Mouse (Mus musculus) midbrain, embryonic 13.5 days (tissue): Measurements from ENCODE around the gene Paqr3. TPM values are rescaled to one million over a fixed set of nuclear protein-coding genes. Genes with fewer than 3 reads are reported as not detected.

Experiments
- ATAC-seq: fragments of 200-750 bp; cut with Nextera tagmentation; 2 replicates; pipeline ENCODE4 v1.8.0; 2017; ENCODE audit warnings: mild to moderate bottlenecking, moderate TSS enrichment, moderate library complexity
- H3K27ac ChIP-seq: fragments of 300-500 bp; sonication (generic); 2 replicates; pipeline ENCODE4 v1.5.1; 2015; ENCODE audit warnings: inconsistent platforms, mild to moderate bottlenecking, moderate library complexity
- H3K27me3 ChIP-seq: fragments of 300-500 bp; sonication (generic); 2 replicates; pipeline ENCODE4 v1.6.1; 2015; ENCODE audit warnings: mild to moderate bottlenecking, inconsistent platforms
- H3K36me3 ChIP-seq: fragments of 300-500 bp; sonication (generic); 2 replicates; pipeline ENCODE4 v1.6.1; 2015; ENCODE audit warnings: mild to moderate bottlenecking, inconsistent platforms
- H3K4me1 ChIP-seq: fragments of 300-500 bp; sonication (generic); replicated peaks from 2 replicates; pipeline ENCODE4 v1.6.1; 2015; ENCODE audit warnings: inconsistent platforms
- H3K4me2 ChIP-seq: fragments of 300-500 bp; sonication (generic); replicated peaks from 2 replicates; pipeline ENCODE4 v1.6.1; 2015; ENCODE audit warnings: moderate library complexity, mild to moderate bottlenecking, inconsistent platforms
- H3K4me3 ChIP-seq: fragments of 300-500 bp; sonication (generic); replicated peaks from 2 replicates; pipeline ENCODE4 v1.5.1; 2015; ENCODE audit warnings: mild to moderate bottlenecking, inconsistent platforms
- H3K9ac ChIP-seq: fragments of 300-500 bp; sonication (generic); replicated peaks from 2 replicates; pipeline ENCODE4 v1.6.1; 2015; ENCODE audit warnings: mild to moderate bottlenecking, inconsistent platforms
- H3K9me3 ChIP-seq: fragments of 300-500 bp; sonication (generic); 2 replicates; pipeline ENCODE4 v1.6.1; 2016; ENCODE audit warnings: mild to moderate bottlenecking, inconsistent platforms
- WGBS: fragments of 180-500 bp; shearing (Covaris S2); methylation state at CpG from one replicate; pipeline ENCODE4 v1.1.7; 2015; 5-methylcytosine and 5-hydroxymethylcytosine counted together
- polyA plus RNA-seq: library from polyadenylated mRNA; unstranded; fragments of >200 nt; fragmentation: Nextera tagmentation; extraction: Ambion mirVana; gene quantifications from 2 replicates; pipeline ENCODE4 v1.2.1, GENCODE M21; 2015

The Paqr3 gene
- polyA plus RNA-seq, 1 experiment from 2014 or later, result 25.9 TPM

DNA sequence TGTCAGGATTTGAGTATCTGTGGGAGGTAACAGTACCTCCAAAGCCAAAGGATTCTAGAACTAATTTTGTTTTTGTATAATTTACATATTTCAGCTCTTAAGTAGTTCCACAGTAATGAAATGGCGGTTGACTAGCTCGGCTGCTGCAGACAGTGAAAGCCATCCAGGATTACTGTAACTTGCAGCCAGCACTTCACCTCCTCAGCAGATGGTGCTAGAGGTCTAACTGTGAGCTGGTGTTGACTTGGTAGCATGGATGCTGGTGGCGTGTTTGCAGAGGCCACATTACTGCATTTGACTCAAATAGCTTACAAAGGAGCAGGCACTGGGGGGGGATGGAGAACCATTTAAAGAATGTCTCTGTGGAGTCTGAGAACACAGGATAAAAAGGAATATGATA is 29.9 kb downstream of the Paqr3 start:
- Histone ChIP-seq H3K27ac (no peak overlapping the region), H3K9me3 (no peaks in the 10 kb centered on the region), H3K36me3 (peaks cover 39% of the 10 kb centered on the region), H3K4me2 (no peak overlapping the region), H3K27me3 (no peaks in the 10 kb centered on the region), H3K4me1 (no peaks in the 10 kb centered on the region), H3K4me3 (no peak overlapping the region), H3K9ac (no peak overlapping the region)
- 78% methylated on average over 3 of the region's 3 CpGs for WGBS
- ATAC-seq, result no peak; the same call in 1 of the 2 replicates

GRCm38 (mm10) chr5:97078641-97079040 is 32.8 kb downstream of the Paqr3 start:
- Histone ChIP-seq H3K9ac (no peak overlapping the region), H3K27ac (no peak overlapping the region), H3K4me1 (no peaks in the 10 kb centered on the region), H3K27me3 (no peaks in the 10 kb centered on the region), H3K4me3 (no peak overlapping the region), H3K9me3 (no peaks in the 10 kb centered on the region), H3K36me3 (peaks cover 14% of the 10 kb centered on the region), H3K4me2 (no peak overlapping the region)
- no peak for ATAC-seq
- WGBS, result 85% methylated on average over 5 of the region's 5 CpGs

DNA sequence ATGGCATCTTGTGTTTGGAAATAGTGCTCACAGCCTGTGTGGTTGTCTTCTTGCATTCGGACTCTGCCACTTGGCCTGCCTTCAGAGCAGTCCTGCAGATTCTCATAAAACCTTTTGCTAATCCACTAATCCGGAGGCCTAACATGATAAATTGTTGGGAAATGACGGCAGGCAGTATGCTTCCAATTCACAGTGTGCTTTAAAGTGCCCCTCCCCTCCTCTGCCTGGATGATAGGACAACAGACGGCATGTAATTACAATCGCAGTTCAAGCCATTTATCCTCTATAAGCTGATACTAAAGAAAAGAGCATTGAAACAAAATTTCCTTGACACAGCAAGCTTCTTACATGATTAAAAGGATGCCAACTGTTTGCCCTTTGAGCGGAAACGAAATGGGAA is 33.7 kb downstream of the Paqr3 start:
- 44% methylated on average over 7 of the region's 7 CpGs for WGBS
- H3K9ac ChIP-seq, result no peak overlapping the region
- no peak overlapping the region for H3K4me2 ChIP-seq
- H3K27ac ChIP-seq, result no peak overlapping the region
- H3K4me3 ChIP-seq, result no peak overlapping the region
- no peaks in the 10 kb centered on the region for H3K4me1 ChIP-seq
- no peaks in the 10 kb centered on the region for H3K27me3 ChIP-seq
- no peak for ATAC-seq
- H3K9me3 ChIP-seq, result no peaks in the 10 kb centered on the region
- H3K36me3 ChIP-seq, result peaks cover 5% of the 10 kb centered on the region; the same call in 1 of the 2 replicates

DNA sequence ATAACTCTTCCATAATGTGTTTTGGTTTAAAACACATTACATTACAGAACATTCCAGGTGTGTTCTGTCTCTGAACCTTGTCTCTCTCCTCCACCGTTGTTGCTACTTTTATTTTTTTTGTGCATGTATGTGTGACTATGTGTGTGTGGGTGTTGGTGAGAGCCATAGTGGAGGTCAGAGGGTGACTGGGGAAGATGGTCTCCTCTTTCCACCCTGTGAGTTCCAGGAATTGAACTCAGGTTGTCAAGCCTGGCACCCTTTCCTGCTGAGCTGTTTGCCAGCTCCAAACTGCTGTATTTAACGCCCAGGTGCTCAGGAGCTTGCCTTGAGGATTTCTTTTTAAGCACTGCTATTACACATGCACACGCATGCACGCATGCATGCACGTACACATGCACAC is 35.2 kb downstream of the Paqr3 start:
- WGBS, result 100% methylated on average over 5 of the region's 5 CpGs
- no peaks in the 10 kb centered on the region for H3K9me3 ChIP-seq
- H3K27ac ChIP-seq, result no peak overlapping the region
- H3K36me3 ChIP-seq, result no peaks in the 10 kb centered on the region
- H3K4me2 ChIP-seq, result no peak overlapping the region
- no peaks in the 10 kb centered on the region for H3K4me1 ChIP-seq
- no peak overlapping the region for H3K9ac ChIP-seq
- no peaks in the 10 kb centered on the region for H3K27me3 ChIP-seq
- ATAC-seq, result no peak
- no peak overlapping the region for H3K4me3 ChIP-seq

DNA sequence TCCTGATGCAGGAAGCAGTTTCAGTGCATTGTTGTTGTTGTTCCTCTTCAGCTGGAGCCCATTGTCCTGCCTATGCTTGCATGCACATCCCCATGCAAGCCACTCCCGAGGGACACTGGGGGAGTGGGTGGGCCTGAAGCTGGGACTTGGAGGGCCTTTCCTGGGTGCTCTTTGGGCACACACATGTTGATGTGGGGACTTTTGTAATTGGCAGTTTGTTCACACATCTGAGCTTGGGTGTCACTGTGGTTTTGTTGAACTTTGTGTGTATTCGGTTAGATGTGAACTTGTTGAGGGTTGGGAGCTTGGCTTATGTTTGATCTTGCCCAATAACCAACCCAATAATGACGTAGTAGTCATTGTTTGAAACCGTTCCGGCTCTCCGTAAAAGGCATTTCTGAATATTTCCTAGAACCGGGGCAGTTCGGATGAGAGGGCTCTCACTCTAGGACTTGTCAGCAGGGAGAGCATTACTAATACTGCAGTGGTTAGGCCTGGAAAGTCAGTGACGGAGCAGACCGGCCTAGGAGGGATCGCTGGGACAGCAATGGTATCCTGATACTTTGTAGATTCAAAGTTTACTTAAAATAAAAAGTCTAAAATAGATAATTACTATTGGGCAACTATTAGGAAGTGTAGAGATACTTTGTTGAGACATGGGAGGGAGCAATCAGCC is 35.8 kb downstream of the Paqr3 start:
- Histone ChIP-seq H3K9ac (no peak overlapping the region), H3K4me2 (no peak overlapping the region), H3K27me3 (no peaks in the 10 kb centered on the region), H3K27ac (no peak overlapping the region), H3K9me3 (no peaks in the 10 kb centered on the region), H3K4me1 (no peaks in the 10 kb centered on the region), H3K36me3 (no peaks in the 10 kb centered on the region), H3K4me3 (no peak overlapping the region)
- 90% methylated on average over 11 of the region's 11 CpGs for WGBS
- ATAC-seq, result no peak

GRCm38 (mm10) chr5:97065746-97066145 is 45.6 kb downstream of the Paqr3 start:
- no peak for ATAC-seq
- Histone ChIP-seq H3K9ac (no peak overlapping the region), H3K4me1 (no peaks in the 10 kb centered on the region), H3K27ac (no peak overlapping the region), H3K4me3 (no peak overlapping the region), H3K4me2 (no peak overlapping the region), H3K36me3 (peaks cover 36% of the 10 kb centered on the region), H3K9me3 (no peaks in the 10 kb centered on the region), H3K27me3 (no peaks in the 10 kb centered on the region)
- 92% methylated on average over 4 of the region's 4 CpGs for WGBS

DNA sequence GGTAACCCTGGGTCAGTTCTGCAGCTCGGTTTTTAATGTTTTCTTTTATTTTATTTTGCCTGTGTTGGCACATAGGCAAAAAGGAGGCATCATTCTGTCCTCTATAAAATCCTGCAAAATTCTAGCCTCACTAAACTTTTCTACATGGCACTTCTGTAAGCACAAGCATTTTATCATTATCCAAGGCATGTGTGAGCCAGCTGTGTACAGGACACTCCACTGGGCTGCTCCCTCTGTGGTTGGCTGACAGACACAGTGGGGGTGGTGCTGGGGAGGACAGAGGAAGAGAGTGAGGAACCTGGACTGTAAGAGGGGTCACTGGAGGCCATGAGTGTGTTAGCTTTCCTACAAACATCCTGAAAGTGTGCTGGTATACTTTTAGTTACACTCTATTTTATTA is 49.4 kb downstream of the Paqr3 start:
- Histone ChIP-seq H3K9ac (no peak overlapping the region), H3K27ac (no peak overlapping the region), H3K27me3 (no peaks in the 10 kb centered on the region), H3K4me1 (no peaks in the 10 kb centered on the region), H3K9me3 (no peaks in the 10 kb centered on the region), H3K4me2 (no peak overlapping the region), H3K36me3 (peaks cover 31% of the 10 kb centered on the region), H3K4me3 (no peak overlapping the region)
- no peak for ATAC-seq
- 83% methylated on average over 1 of the region's 1 CpGs for WGBS

GRCm38 (mm10) chr5:97060864-97061263 is 50.5 kb downstream of the Paqr3 start:
- Histone ChIP-seq H3K27me3 (no peaks in the 10 kb centered on the region), H3K4me1 (no peaks in the 10 kb centered on the region), H3K9ac (no peak overlapping the region), H3K36me3 (peaks cover 28% of the 10 kb centered on the region), H3K27ac (no peak overlapping the region), H3K9me3 (no peaks in the 10 kb centered on the region), H3K4me3 (no peak overlapping the region), H3K4me2 (no peak overlapping the region)
- no peak for ATAC-seq
- 58% methylated on average over 3 of the region's 3 CpGs for WGBS

- Histone ChIP-seq H3K4me3 (no peak overlapping the region), H3K9ac (no peak overlapping the region), H3K9me3 (no peaks in the 10 kb centered on the region), H3K4me1 (no peaks in the 10 kb centered on the region), H3K36me3 (peaks cover 17% of the 10 kb centered on the region), H3K4me2 (no peak overlapping the region), H3K27ac (no peak overlapping the region), H3K27me3 (no peaks in the 10 kb centered on the region)
- no peak; the same call in 1 of the 2 replicates for ATAC-seq
- 92% methylated on average over 12 of the region's 12 CpGs for WGBS
These were observed 54.5 kb downstream of the Paqr3 start for GRCm38 (mm10) chr5:97056791-97057450.

DNA sequence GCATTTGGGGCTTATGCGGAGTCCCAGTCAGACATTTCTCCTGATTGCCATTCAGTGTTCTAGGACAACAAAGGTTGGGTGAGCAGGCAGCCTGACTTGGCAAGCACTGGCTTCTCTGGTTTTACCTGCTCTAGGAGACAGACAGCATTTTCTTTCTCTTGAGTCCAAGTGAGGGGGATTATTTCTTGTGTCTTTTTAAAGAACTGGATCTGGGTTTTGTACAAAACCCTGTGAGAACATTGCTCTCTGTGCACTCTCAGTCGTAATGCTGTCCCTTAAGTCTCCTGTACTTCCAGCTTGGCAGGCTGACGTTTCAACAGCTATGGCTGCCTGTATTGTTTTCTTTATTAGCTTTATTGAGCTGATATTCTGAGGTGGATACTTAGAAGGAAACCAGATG is 55.0 kb downstream of the Paqr3 start:
- H3K4me3 ChIP-seq, result no peak overlapping the region
- 88% methylated on average over 3 of the region's 3 CpGs for WGBS
- ATAC-seq, result no peak
- H3K36me3 ChIP-seq, result peaks cover 17% of the 10 kb centered on the region
- no peak overlapping the region for H3K4me2 ChIP-seq
- no peaks in the 10 kb centered on the region for H3K27me3 ChIP-seq
- no peak overlapping the region for H3K27ac ChIP-seq
- no peak overlapping the region for H3K9ac ChIP-seq
- no peaks in the 10 kb centered on the region for H3K9me3 ChIP-seq
- no peaks in the 10 kb centered on the region for H3K4me1 ChIP-seq

- Histone ChIP-seq H3K27ac (no peak overlapping the region), H3K9me3 (no peaks in the 10 kb centered on the region), H3K4me2 (no peak overlapping the region), H3K4me3 (no peak overlapping the region), H3K4me1 (no peaks in the 10 kb centered on the region), H3K27me3 (no peaks in the 10 kb centered on the region), H3K36me3 (peaks cover 17% of the 10 kb centered on the region), H3K9ac (no peak overlapping the region)
- WGBS, result 21% methylated on average over 1 of the region's 1 CpGs
- no peak for ATAC-seq
These were observed 55.8 kb downstream of the Paqr3 start for GRCm38 (mm10) chr5:97055511-97056068.

- H3K4me2 ChIP-seq, result no peak overlapping the region
- H3K4me3 ChIP-seq, result no peak overlapping the region
- H3K9ac ChIP-seq, result no peak overlapping the region
- WGBS, result 91% methylated on average over 10 of the region's 10 CpGs
- H3K36me3 ChIP-seq, result peaks cover 17% of the 10 kb centered on the region
- H3K27ac ChIP-seq, result no peak overlapping the region
- H3K27me3 ChIP-seq, result no peaks in the 10 kb centered on the region
- no peak for ATAC-seq
- H3K9me3 ChIP-seq, result no peaks in the 10 kb centered on the region
- no peaks in the 10 kb centered on the region for H3K4me1 ChIP-seq
These were observed 56.6 kb downstream of the Paqr3 start for GRCm38 (mm10) chr5:97054801-97055200.
